Mouse (Mus musculus): Measurements from ENCODE around the gene Zfp219. TPM values are rescaled to one million over a fixed set of nuclear protein-coding genes. Genes with fewer than 3 reads are reported as not detected.

Zfp219 gene
- total RNA-seq, 4 experiments from 2014 or later = 45.7 to 46.6 (median 45.8) TPM

DNA sequence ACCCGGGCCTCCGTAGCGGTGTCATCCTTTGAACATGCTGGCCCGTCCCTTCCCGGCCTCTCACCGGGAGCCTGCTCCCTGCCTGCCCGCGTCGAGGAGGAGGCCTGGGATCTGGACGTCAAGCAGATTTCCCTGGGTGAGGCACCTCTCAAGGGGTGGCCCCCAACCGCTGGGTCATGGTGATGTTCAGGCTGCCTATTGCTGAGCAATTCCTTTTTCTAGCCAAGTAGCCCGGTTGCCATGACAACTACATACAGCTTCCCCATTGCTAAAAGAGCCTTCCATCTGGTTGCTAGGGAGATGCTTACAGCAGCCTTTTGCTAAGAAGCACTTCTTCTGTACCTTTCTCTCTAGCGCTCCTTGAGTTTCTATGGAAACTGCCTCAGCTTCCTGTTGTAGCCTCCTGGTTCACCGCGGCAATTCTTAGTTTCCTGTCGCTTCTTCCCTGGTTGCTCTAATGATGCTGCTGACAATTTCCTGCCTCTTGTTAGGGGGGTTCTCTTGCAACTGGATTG lies 16.5 kb downstream of the Zfp219 start:
- DNase-seq (ENCODE audit: low spot score in 2 of 2) = peak; percentile 83 to 90

DNA sequence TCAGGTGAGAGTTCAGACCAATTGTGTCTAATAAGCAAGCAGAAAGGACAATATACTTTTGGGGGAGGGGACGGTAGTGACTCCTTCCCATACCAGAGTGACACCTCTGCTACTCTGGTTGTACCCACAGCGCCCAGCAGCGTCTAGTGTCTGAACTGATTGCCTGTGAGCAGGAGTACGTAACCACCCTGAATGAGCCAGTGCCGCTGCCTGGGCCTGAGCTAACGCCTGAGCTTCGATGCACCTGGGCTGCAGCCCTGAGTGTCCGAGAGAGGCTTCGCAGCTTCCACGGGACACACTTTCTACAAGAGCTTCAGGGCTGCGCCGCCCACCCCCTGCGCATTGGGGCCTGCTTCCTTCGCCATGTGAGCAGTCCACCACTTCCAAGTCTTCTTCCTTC lies 23.1 kb downstream of the Zfp219 start:
- no peak for DNase-seq (ENCODE audit: low spot score in 2 of 2)

DNA sequence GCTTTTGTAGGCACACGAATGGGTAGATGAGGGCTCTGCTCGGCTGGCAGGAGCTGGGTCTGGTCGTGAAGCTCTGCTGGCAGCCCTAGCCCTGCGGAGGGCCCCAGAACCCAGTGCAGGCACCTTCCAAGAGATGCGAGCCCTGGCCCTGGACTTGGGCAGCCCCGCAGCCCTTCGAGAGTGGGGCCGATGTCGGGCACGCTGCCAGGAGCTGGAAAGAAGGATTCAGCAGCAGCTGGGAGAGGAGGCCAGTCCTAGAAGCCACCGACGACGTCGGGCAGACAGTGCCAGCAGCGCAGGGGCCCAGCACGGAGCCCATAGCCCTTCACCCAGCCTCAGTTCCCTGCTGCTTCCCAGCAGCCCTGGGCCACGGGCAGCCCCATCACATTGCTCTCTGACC lies 23.7 kb downstream of the Zfp219 start:
- no peak for DNase-seq (ENCODE audit: low spot score in 2 of 2)

DNA sequence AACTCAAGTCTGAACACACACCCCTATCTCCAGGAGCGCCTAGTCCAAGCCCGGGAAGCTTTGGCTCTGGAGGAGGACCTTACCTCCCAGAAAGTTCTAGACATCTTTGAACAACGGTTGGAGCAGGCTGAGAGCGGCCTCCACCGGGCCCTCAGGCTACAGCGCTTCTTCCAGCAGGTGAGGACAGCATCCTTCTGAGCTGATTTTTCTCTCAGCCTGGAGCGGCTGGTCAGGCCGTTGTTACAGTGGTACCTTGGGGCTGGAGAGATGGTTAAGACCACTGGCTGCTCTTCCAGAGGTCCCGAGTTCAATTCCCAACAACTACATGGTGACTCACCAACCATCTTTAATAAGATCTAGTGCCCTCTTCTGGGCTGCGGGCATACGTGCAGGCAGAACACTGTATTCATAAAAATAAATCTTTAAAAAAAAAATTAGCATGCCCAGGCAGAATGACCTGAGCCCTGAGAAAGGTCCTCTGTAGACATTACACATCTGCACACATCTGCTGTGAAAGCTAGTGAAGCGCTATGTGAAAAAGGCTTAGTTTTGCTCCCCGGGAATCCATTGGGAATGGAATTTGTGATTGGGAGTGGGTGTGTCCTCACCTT lies 24.2 kb downstream of the Zfp219 start:
- DNase-seq (ENCODE audit: low spot score in 2 of 2) = no peak

DNA sequence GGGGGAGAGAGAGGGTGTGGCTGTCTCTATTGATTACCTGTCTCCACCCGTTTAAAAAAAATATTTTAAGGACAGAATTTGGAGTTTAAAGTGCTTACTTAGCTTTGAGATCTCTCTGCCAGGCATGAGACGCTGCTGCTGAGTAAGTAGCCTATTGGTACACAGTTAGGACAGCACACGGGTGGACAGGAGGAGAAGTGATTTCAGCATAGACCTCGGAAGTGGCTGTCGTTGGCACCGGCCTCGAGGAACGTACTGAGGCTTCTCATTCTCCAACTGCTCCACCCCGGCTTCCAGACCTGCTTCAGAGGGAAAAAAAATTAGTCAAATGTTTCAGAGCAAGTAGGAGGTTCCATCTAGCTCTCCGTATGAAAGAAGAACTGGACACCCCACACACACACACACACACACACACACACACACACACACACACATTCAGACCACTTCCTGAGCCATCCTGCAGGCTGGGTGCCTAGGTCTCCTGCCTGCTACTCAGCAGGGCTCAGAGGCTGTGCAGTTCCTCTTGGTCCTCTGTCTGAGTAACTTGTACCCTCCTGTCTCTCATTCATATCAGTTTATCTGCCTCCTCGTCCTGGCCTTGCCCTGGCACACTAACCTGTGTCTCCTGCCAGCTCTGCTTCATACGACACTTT lies 25.2 kb downstream of the Zfp219 start:
- no peak for DNase-seq (ENCODE audit: low spot score in 2 of 2)

DNA sequence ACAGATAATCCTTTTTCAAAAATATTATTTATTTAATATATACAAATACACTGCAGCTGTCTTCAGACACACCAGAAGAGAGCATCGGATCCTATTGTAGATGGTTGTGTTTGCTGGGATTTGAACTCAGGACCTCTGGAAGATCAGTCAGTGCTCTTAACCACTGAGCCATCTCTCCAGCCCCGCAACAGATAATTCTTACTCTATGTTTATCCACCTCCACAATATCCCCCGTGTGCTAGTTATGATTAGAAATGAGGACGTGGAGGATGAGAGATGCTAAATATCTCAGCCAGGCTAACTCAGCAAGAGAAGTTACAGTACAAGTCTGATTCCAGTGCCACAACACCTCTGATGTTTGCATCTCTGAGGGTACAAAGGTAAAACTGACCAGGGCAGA lies 26.1 kb downstream of the Zfp219 start:
- DNase-seq (ENCODE audit: low spot score in 2 of 2) = no peak

DNA sequence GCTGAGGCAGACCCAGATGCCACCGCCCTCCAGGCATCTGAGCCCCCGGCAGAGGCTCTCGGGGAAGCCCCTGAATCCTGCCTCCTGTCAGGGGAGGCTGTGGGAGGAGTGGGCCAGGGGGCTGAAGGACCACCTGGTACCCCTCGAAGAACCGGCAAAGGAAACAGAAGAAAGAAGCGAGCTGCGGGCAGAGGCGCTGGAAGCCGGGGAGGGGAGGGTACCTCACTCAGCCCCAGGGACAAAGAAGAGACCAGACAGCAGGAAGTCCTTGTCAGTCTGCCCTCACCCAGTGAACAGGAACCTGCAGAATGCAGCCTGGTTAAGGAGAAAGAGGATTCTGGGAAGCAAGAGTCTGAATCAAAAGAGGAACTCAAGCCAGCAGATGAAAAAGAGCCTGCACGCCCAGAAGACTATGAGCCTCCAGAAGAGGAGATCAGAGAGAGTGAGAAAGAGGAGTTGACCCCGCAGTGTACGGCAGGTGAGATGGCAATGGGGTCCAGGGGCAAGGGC lies 31.0 kb downstream of the Zfp219 start:
- no peak for DNase-seq (ENCODE audit: low spot score in 2 of 2)

DNA sequence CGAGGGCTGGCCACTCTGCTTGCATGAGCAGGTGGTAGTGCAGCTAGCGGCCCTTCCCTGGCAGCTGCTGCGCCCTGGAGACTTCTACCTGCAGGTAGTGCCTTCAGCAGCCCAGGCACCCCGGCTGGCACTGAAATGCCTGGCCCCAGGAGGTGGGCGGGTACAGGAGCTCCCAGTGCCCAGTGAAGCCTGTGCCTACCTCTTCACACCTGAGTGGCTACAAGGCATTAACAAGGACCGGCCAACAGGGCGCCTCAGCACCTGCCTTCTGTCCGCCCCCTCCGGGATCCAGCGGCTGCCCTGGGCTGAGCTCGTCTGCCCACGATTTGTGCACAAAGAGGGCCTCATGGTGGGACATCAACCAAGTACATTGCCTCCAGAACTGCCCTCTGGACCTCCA lies 31.8 kb downstream of the Zfp219 start:
- no peak for DNase-seq (ENCODE audit: low spot score in 2 of 2)

DNA sequence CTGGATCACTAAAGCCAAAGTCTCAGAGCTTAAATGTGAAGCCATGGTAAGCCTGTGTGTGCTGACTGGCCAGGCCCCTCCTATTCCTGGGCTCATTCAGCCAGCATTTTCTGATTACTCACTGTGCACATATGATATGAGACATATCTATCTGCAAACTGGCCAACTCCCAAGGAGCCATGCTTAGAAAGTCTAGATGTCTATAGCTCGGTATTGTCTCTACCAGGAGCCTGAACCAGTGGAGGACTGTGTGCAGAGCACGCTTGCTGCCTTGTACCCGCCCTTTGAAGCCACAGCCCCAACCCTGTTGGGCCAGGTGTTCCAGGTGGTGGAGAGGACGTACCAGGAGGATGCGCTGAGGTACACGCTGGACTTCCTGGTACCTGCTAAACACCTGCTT lies 33.4 kb downstream of the Zfp219 start:
- no peak for DNase-seq (ENCODE audit: low spot score in 2 of 2)

DNA sequence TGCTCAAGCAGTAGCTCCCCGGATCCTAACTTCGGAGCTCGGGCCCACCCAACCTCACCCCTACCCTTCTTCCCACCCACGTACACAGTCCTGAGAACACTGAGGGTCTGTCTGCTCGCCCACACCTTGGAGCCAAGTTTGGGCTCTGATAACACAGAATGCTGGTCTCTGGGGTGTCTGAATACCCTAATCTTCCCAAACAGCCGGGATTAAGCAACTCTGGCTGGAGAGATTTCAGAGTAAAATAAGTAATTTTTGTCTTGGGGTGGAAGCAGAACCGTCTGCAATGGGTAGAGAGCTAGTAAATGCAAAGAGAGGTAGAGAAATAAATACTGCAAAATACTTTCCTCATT lies 34.4 kb downstream of the Zfp219 start:
- no peak for DNase-seq (ENCODE audit: low spot score in 2 of 2)

DNA sequence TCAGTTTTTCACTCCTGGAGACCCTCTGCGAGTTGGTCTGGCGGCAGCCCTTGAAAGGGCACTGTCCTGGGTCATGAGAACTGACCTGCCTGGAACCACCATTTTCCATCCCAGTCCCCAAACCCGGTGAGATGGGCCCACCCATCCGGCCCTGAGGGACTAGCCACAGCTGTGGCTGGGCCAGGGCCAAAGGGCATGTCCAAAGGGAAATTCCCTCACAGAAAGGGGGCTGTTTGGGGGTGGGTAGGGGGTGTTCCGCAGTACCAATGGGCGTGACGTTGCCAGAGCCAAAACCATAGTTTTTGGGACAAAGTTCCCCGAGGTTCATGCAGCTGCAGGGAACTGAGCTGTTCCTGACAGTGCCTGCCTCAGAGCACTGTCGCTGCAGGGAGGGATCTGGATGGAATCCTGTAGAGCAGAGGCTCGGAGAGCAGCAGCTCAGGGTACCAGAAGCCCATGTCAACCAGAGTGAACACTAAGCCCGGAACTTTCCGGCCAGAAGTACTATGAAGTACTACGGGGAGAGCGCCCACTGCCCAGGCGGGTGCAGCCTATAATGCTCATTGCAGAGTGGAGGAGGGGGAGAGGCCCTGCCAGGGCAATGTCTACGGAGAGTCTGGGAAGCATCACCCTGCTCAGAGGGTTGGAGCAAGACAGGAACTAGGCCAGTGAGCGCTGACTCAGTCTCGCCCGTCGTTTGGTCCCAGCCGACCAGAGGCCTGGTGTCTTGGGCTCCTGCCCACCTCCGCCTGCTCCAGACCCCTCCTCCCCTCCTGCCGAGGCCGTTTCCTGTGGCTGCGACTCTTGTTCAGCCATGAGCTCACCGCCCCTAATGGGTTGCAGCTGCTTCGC lies 35.0 kb downstream of the Zfp219 start:
- DNase-seq (ENCODE audit: low spot score in 2 of 2) = no peak

DNA sequence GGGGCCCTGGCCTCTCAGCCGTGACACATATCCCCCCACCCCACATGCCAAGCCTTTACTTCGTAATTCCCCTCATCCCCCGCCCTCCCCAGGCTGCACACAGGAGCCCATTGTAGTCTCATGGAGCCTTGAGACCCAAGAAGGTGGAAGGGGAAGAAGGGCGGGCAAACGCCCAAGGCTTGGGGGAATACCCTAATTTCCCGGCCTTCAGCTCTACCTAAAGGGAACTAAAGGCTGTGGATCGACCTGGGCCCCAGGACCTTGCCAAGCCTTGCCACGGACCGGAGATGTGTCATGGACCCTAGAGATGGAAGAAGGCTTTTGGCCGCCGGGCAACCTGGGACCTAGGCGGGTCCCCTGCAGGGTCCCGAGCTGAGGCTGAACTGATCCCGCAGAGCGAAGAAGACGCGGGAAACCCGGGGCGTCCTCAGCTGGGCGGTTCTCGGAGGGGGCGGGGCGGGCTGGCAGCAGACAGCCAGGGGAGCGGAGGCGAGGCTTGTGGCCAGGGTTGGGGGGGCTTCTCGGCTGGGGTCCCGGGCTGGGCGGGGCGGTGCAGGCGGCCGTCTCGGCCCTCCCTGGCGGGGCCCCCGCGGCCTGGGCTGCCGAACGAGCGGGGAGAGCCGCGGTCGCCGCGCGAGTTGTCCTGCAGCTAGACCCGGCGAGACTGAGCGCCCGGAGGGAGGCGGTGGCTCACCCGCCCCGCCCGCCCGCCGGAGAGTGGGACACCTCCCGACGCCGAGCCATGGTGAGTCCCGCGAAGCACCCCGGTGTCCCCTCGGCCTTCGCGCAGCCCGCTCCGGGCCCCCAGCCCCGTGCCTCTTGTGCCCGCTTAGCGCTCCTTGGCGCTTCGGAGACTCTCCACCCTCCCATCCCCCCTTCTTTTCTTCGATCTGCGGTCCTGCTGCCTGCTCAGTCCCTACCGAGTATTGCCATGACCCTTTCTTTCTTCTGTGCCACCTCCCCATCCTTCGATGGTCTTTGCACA lies 36.0 kb downstream of the Zfp219 start, which contains the start of gene Arhgef40:
Gene Arhgef40, plus strand, starts transcription at position 473 of the 985 bp plus-strand sequence.
- DNase-seq (ENCODE audit: low spot score in 2 of 2) = no peak

DNA sequence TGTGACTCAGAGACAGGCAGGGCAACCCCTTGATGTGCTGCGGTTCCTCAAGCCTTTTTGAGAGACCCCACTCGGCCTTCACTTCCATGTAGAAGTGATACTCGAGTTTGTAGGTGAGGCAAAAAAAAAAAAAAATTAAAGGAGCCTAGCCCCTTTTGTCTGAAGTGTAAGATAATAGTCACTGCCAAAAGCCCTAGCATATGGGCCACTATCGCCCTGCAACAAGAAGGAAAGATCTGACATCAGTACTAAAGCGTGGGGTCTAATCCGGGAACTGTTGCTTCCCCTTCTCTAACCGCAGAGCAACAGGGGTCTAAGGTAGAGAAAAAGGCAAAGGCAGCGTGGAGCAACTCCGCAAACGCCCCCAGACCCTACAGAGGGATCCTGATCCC lies 36.7 kb downstream of the Zfp219 start:
- DNase-seq (ENCODE audit: low spot score in 2 of 2) = no peak

DNA sequence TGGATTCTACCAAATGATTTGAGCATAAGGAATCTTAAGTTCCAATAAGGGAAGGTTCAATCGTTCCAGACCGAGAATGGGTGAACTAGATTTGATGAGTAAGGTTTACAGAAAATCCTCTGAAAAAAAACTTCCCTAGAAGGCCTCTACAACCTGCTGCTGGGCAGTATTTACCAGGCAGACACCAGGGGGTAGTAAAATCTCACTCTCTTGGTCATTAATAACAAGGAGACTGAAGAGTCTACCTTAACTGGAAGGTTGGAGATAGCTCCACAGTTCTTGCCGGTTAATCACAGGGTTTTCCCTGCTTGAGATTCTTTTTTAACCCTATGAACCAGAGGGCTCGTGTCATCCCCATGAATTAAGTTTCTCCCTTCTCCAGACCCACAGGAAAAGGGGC lies 37.3 kb downstream of the Zfp219 start:
- DNase-seq (ENCODE audit: low spot score in 2 of 2) = no peak

DNA sequence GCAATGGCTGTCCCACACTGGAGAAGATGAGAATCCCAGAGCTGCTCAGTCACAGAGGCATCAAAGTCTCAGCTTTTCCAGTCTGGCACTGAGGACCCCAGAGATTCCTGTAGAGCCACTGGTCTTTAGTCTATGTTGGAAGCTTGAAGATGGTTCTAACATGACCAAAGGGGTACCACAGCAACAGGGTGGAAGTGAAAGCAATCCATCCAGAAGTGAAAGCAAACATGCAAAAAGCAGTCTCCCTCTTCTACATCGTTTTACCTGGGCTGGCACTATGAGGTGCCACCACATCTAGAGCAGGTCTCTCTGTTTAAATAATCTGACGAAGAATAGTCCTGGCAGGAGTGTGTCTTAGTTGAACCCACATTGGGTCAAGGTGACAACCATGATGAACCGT lies 41.3 kb downstream of the Zfp219 start:
- DNase-seq (ENCODE audit: low spot score in 2 of 2) = no peak

DNA sequence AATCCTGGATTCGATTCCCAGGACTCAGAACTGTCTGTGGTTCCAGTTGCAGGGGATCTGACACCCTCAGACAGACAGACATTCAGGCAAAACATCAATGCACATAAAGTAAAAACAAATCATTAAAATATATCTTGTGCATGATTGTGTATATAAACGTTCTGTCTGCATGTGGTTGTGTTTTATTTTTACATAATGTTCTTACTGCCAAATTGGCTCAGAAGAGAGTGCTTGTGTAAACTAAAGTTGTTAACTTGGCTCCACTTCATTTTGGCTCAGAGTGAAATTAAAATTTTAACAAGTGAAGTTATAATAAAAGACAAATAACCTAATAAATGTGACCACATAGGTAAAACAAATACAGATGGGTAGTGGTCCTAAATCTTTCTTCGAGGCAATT lies 53.1 kb downstream of the Zfp219 start:
- no peak for DNase-seq (ENCODE audit: low spot score in 2 of 2)

DNA sequence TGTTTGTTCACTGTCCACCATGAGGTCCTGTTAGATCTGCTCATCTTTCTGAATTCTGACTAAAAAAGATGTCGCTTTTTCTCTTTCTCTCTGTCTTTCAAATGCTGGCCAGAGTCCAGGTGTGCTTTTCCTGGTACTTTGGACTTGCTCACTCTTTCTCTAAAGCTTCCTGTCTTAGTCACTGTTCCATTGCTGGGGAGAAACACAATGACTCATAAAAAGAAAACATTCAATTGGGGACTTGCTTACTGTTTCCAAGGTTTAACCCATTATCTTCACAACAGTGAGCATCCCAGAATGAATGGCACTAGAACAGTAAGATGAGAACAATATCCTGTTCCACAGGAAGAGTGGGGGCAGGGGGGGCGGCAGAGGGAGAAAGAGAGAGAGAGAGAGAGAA lies 60.2 kb downstream of the Zfp219 start:
- no peak for DNase-seq (ENCODE audit: low spot score in 2 of 2)

Data from layer of hippocampus, adult 8-10 months (tissue).